Mouse (Mus musculus) right cerebral cortex, postnatal 14 days (tissue): ENCODE measurements at regions not wholly inside any gene's neighbourhood (a gene's known extent, or its start where the extent isn't known, plus 50 kb on each side); places are given as distances from the start of the nearest gene placed in this dataset.

Source experiments
- DNase-seq: peaks from one replicate; pipeline ENCODE4 v3.0.0; 2022

GRCm38 (mm10) chr5:96936239-96936638 is 61.2 kb upstream of the Bmp2k start:
- DNase-seq = no peak

DNA sequence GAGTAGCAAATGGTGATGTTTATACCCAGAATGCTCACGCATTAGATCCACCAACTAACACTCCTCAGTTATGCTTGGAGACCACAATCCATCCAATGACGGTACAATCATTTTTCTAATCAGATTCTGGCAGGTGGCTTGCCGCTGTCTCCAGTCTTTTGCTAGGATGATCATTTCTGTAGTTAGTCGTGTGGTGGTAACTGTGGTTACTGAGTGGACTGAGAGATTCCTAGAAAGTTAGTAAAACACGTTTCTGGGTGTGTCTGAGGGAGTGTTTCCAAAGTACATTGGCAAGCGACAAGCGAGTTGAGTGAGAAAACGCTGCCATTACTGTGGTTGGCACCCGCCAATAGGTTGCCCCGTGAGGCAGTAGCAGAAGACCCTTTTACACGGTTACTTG is 58.8 kb upstream of the Bmp2k start:
- no peak for DNase-seq

GRCm38 (mm10) chr5:96939273-96939672 is 58.2 kb upstream of the Bmp2k start:
- DNase-seq = no peak

GRCm38 (mm10) chr5:96940170-96941086 is 57.1 kb upstream of the Bmp2k start:
- DNase-seq = no peak

- no peak for DNase-seq
Measured at GRCm38 (mm10) chr5:96941087-96941468, 56.4 kb upstream of the Bmp2k start.

- DNase-seq = no peak
Measured at GRCm38 (mm10) chr5:96941518-96941917, 56.0 kb upstream of the Bmp2k start.
